20 mouse cellular contexts compared by ENCODE assay signal in genomic region chr14:18391824-18392486, GRCm38 (mm10).
DNase-seq lines count a peak whose midpoint lies in the region.
"Had no signal": no experiment of that assay in that cellular context is flagged by ENCODE, and none has a peak within 500 bp of the region (broad histone marks: within the 10 kb centered on the region; RNA-seq: fewer than 3 reads in every experiment).

No protein-coding gene starts in this region.

- intact Hi-C loops in gastrocnemius, postnatal 14 days (cut with DNase I; ENCODE audit: low total_unique reads), result no loop called here

- DNase-seq in heart, adult 11 months, result peak; percentile 70
- DNase-seq in heart, adult 8-10 months (ENCODE audit: low spot score), result no peak
- peak; percentile 32 for DNase-seq in A20 (ENCODE audit: low read depth, low spot score)
- peak; percentile 6 for DNase-seq in splenic B cell, adult 2 months (ENCODE audit: low read depth, low spot score)
- DNase-seq in gastrocnemius, postnatal 14 days, result no peak
- DNase-seq: adrenal gland, adult 8-10 months; adrenal gland, postnatal 14 days; adrenal gland, postnatal 36 days; cerebellum, adult 11-12 months; cerebellum, adult 2 months; cerebellum, adult 9-10 months; cerebellum, postnatal 10 days; cerebellum, postnatal 25 days; embryo, embryonic 11 days had no signal

- no peaks in the 10 kb centered on the region for H3K27me3 ChIP-seq in splenic B cell, adult 2 months (ENCODE audit: control insufficient read depth, insufficient read depth, low read length, poor library complexity, severe bottlenecking)
- H3K27me3 ChIP-seq: embryonic facial prominence, embryonic 13.5 days; embryonic facial prominence, embryonic 15.5 days; forebrain, embryonic 12.5 days; Patski had no signal

- no peaks in the 10 kb centered on the region for H3K36me3 ChIP-seq in splenic B cell, adult 2 months (ENCODE audit: control insufficient read depth, insufficient read depth, low read length, poor library complexity, severe bottlenecking)
- H3K36me3 ChIP-seq: embryonic facial prominence, embryonic 13.5 days; embryonic facial prominence, embryonic 15.5 days; forebrain, embryonic 10.5 days; forebrain, embryonic 12.5 days; G1E had no signal

Comparison
In these comparisons a context has a peak if more than half of its experiments do, and no peak if none do; other contexts are left out.
1. DNase-seq: peak in heart, adult 11 months (single experiment), A20 (single experiment) and splenic B cell, adult 2 months (single experiment); none in heart, adult 8-10 months (single experiment) and gastrocnemius, postnatal 14 days (single experiment).